Comparison of ENCODE assay signal across 22 mouse cellular contexts in the genomic region with DNA sequence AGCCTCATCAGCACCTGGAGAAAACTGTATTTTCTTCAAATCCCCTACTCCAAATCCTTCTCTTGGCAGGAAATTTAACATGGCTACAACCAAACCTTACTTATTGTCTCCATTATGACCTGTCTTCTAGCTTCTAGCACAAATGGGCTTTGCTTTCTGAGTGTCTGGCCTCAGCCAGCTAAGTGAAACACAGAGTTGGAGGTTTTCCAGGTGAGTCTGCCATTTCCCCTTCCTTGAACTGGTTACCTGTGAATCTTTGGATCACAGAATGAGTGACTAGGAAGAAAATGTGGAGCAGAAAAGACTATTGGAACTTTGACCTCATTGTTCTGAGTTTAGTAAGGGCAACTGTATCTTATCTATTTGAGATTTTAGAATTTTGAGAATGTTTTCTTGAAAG. TPM values are rescaled to one million over a fixed set of nuclear protein-coding genes. Genes with fewer than 3 reads are reported as not detected.
"Had no signal": no experiment of that assay in that cellular context is flagged by ENCODE, and none has a peak within 500 bp of the region (broad histone marks: within the 10 kb centered on the region; RNA-seq: fewer than 3 reads in every experiment).

A gene (plus strand): TSS at position 73 of the 400 bp plus-strand sequence.

- H3K9ac ChIP-seq: lung, embryonic 15.5 days; midbrain, embryonic 13.5 days; midbrain, embryonic 15.5 days; neural tube, embryonic 12.5 days; stomach, embryonic 15.5 days had no signal

- H3K4me2 ChIP-seq: lung, embryonic 15.5 days; midbrain, embryonic 11.5 days; midbrain, embryonic 13.5 days; midbrain, embryonic 15.5 days; neural tube, embryonic 12.5 days; stomach, embryonic 15.5 days had no signal

- H3K9me3 ChIP-seq: lung, embryonic 15.5 days; megakaryocyte, embryonic 14.5 days; midbrain, embryonic 13.5 days; midbrain, embryonic 15.5 days; neural tube, embryonic 12.5 days; stomach, embryonic 15.5 days had no signal

- H3K27me3 ChIP-seq: lung, embryonic 15.5 days; megakaryocyte, embryonic 14.5 days; midbrain, embryonic 13.5 days; midbrain, embryonic 15.5 days; neural tube, embryonic 12.5 days; stomach, embryonic 15.5 days had no signal

- H3K27ac ChIP-seq: lung, embryonic 15.5 days; macrophage; midbrain, embryonic 13.5 days; midbrain, embryonic 15.5 days; neural tube, embryonic 12.5 days; stomach, embryonic 15.5 days; stomach, postnatal 0 days had no signal

- H3K4me3 ChIP-seq: lung, embryonic 15.5 days; megakaryocyte, embryonic 14.5 days; midbrain, embryonic 13.5 days; midbrain, embryonic 15.5 days; neural tube, embryonic 12.5 days; stomach, embryonic 15.5 days had no signal

- DNase-seq: lung, adult 2 months; lung, postnatal 14 days; lung, postnatal 36 days; right cerebral cortex, postnatal 14 days; thymus, adult 2 months; thymus, postnatal 25 days; thymus, postnatal 4 days had no signal

- H3K4me1 ChIP-seq: lung, embryonic 15.5 days; megakaryocyte, embryonic 14.5 days; midbrain, embryonic 13.5 days; midbrain, embryonic 15.5 days; neural tube, embryonic 12.5 days; stomach, embryonic 15.5 days had no signal

- ATAC-seq: lung, postnatal 0 days; midbrain, embryonic 13.5 days; midbrain, embryonic 15.5 days had no signal

- H3K36me3 ChIP-seq: lung, embryonic 15.5 days; midbrain, embryonic 13.5 days; midbrain, embryonic 15.5 days; neural tube, embryonic 12.5 days; stomach, embryonic 15.5 days had no signal

RNA-seq across cellular contexts. Expression of the gene that starts here (rescaled TPM):
- polyA plus RNA-seq: lung, adult 2 months; lung, embryonic 15.5 days; lung, postnatal 0 days; macrophage; midbrain, embryonic 11.5 days; midbrain, embryonic 13.5 days; midbrain, embryonic 15.5 days; midbrain, postnatal 0 days; neural tube, embryonic 12.5 days; neural tube, embryonic 14.5 days; spleen, adult 2 months; stomach, embryonic 15.5 days; stomach, postnatal 0 days; testis, adult 2 months; thymus, adult 2 months; urinary bladder, adult 2 months had no signal
